Mouse (Mus musculus): ENCODE measurements at regions not wholly inside any gene's neighbourhood (a gene's known extent, or its start where the extent isn't known, plus 50 kb on each side); places are given as distances from the start of the nearest gene placed in this dataset.
A peak's percentile ranks its signal among the peaks of the same experiment; 100 is the strongest.
"Not testable (repeated sequence)": the region's sequence is repeated elsewhere in the genome, so short reads cannot be mapped to it uniquely, and the experiment has no call there.

- no peak for DNase-seq
Measured at GRCm38 (mm10) chr11:9932360-9933265, 740.9 kb downstream of the Abca13 start.

GRCm38 (mm10) chr11:9962696-9963202 is 771.0 kb downstream of the Abca13 start:
- DNase-seq = no peak

GRCm38 (mm10) chr11:9982974-9983373 is 791.2 kb downstream of the Abca13 start:
- no peak for DNase-seq

GRCm38 (mm10) chr11:9994601-9995166 is 802.9 kb downstream of the Abca13 start:
- DNase-seq = no peak

DNA sequence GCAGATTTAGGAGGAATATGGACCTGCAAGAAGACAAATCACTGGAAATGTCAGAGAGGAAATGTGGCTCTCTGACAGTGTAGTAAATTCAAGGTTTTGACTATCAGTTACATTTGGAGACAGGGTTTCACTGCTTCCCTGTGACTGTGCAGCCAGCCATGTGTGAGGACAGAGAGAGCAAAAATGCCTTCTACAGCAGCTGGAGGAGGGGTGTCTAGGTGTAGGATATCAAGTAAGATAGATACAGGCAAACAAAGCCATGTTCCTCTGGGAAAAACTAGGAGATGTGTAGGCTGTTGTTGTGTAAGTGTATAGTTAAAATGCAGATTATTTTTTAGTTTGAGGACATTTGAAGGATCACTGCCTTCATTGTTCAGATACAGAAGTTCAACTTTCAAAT is 803.6 kb downstream of the Abca13 start:
- no peak for DNase-seq

GRCm38 (mm10) chr11:9997532-9998138 is 805.9 kb downstream of the Abca13 start:
- peak; percentile 39 for DNase-seq

- no peak for DNase-seq
Measured at GRCm38 (mm10) chr11:10002170-10002569, 810.4 kb downstream of the Abca13 start.

- no peak for DNase-seq
Measured at GRCm38 (mm10) chr11:10006881-10007280, 815.1 kb downstream of the Abca13 start.

GRCm38 (mm10) chr11:10046593-10046992 is 854.9 kb downstream of the Abca13 start:
- no peak for DNase-seq

DNA sequence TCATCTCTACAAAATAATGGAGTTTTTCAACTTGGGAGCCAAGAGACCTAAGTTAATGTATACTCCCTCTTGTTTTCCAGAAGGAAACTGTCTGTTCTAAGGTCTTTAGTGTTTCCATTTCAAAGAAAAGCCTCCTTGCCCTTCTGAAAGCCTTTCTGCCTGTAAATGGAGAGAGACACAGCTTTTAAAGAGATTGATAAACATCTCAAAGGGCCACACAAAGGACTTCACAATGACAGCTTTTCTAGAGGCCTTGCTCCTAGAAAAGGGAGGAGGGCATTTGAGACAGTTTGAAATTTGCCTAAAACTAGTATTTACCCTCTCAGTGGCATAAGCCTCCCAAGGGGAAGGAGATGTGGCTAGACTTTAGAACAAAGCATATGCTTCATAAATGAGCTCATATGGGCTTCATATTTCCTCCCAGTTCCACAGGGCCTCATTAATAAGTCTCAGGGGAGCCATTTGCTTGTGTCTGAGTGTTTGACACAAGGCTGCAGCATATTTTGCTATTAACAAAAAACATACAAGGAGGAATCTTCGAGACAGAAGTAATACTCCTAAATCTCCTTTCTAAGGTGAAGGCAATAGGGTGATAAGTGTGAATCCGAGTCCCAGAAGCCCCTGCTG is 860.0 kb downstream of the Abca13 start:
- no peak for DNase-seq

- DNase-seq = no peak
Measured at GRCm38 (mm10) chr11:10071881-10072280, 880.1 kb downstream of the Abca13 start.

GRCm38 (mm10) chr11:10087939-10088338 is 896.2 kb downstream of the Abca13 start:
- DNase-seq = no peak

GRCm38 (mm10) chr11:10102314-10102713 is 910.6 kb downstream of the Abca13 start:
- not testable (repeated sequence) for DNase-seq

DNA sequence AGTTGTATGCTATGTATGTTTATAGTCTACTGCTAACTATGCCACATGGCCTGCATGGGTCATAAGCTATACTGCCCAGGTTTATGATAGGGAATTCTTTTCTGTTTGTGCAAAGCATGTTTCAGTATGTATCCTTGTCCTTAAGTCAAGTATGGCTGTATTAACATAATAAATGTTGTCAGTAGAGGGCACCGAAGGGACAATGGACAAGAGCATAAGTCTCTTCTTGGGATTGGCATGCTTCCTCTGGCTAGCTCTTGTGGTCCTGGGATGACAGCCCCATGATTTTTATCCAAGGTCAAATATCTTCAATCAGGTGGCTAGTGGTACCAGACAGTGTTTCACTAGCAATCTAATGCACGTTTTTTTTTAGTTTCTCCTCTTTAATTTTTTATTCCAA is 913.3 kb downstream of the Abca13 start:
- DNase-seq = no peak

- no peak for DNase-seq
Measured at GRCm38 (mm10) chr11:10142161-10142560, 950.4 kb downstream of the Abca13 start.

GRCm38 (mm10) chr11:10149160-10149559 is 957.4 kb downstream of the Abca13 start:
- DNase-seq = no peak

- no peak for DNase-seq
Measured at GRCm38 (mm10) chr11:10153836-10154235, 960.2 kb upstream of the Vwc2 start.

DNA sequence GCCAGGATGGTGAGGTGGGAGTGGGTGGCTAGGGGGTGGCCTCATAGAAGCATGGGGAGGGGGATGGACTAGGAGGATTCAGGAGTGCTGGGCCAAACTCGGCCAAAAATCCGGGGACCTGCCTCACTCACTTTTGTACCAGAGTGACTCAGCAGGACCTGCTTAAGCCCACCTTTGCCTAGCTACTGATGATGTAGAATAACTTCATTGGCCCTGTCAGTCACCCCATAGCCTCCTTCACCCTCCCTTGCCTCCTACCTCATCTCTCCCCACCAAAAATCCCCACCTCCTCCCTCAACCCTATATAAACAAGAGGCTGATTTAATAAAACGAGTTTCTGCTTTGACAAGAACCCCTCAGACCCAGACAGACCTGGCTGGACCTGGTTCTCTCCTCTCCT is 920.3 kb upstream of the Vwc2 start:
- DNase-seq = no peak

GRCm38 (mm10) chr11:10194774-10195173 is 919.2 kb upstream of the Vwc2 start:
- no peak for DNase-seq

DNA sequence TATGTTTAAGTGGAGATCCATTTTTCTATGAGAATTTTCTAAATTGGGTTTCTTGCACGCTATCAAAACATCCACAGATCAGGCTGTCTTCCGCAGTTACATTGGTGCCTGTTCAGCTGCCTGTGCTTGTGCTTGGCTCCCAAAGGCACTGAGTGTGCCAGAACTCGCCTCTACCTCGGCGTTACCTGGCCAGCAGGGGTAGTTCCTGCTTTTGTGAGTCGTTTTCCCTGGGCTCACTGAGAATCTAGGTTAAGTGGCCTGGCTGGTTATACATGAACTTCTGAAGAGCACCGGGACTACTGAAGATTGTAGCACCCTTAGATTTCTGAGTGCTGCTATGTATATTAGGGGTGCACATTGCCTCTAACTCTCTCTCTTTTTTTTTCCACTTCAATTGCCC is 913.0 kb upstream of the Vwc2 start:
- no peak for DNase-seq

DNA sequence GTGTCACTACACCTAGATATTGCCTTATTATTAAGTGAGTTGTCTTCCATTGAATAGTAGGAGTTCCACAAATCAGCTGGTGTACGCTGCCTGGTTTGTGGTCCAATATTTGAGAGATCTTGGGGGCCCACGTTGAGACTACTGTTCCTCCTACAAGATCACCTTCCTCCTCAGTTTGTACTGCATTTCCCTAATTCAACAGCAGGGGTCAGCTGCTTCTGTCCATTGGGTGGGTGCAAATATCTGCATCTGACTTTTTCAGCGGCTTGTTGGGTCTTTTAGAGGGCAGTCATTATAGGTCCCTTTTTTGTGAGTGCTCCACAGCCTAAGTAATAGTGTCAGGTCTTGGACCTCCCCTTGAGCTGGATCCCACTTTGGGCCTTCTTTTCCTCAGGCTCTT is 908.8 kb upstream of the Vwc2 start:
- no peak for DNase-seq
